Mouse (Mus musculus): ENCODE measurements around the gene Trappc3. TPM values are rescaled to one million over a fixed set of nuclear protein-coding genes. Genes with fewer than 3 reads are reported as not detected.

The Trappc3 gene
- total and polyA plus RNA-seq, 3 experiments: 71.0 to 72.0 TPM; not detected in 1

GRCm38 (mm10) chr4:126269292-126269691, 7.2 kb downstream of the Trappc3 start:
- DNase-seq (ENCODE audit: low read depth, low spot score): no peak
- Histone ChIP-seq H3K27me3 (ENCODE audit: control insufficient read depth in 1 of 2, insufficient read depth in 2 of 2, low read length in 2 of 2) (no peaks in the 10 kb centered on the region), H3K36me3 (ENCODE audit: control insufficient read depth in 1 of 2, insufficient read depth in 2 of 2, low read length in 2 of 2) (no peaks in the 10 kb centered on the region)

GRCm38 (mm10) chr4:126273753-126274152, 11.6 kb downstream of the Trappc3 start:
- H3K4me3 ChIP-seq (ENCODE audit: control insufficient read depth in 1 of 2, insufficient read depth in 1 of 2, low read depth in 2 of 2, low read length in 2 of 2): no peak overlapping the region
- H3K4me1 ChIP-seq (ENCODE audit: control insufficient read depth in 1 of 2, insufficient read depth in 2 of 2, low read length in 2 of 2): no peaks in the 10 kb centered on the region
- TF ChIP-seq USF1 (IDR thresholded peaks at IDR 0.05; ENCODE audit: low read depth, low read length): no peak
- TF ChIP-seq MAX (IDR thresholded peaks at IDR 0.05; ENCODE audit: low read length): no peak
- no peak for TF ChIP-seq POLR2AphosphoS2 (IDR thresholded peaks at IDR 0.05; ENCODE audit: low read length)
- no peak for TF ChIP-seq NRF1 (IDR thresholded peaks at IDR 0.05; ENCODE audit: insufficient read depth, low read depth, low read length, poor library complexity, severe bottlenecking)
- TF ChIP-seq MYC (IDR thresholded peaks at IDR 0.05; ENCODE audit: low read depth, low read length): no peak
- no peak for TF ChIP-seq ZMIZ1 (IDR thresholded peaks at IDR 0.05; ENCODE audit: low read depth, low read length)
- no peak for TF ChIP-seq BHLHE40 (IDR thresholded peaks at IDR 0.05; ENCODE audit: borderline replicate concordance, low read depth, low read length)
- no peak overlapping the region for H3K27ac ChIP-seq (ENCODE audit: control insufficient read depth, low read depth, low read length)
- no peak for DNase-seq (ENCODE audit: low read depth, low spot score)
- H3K9me3 ChIP-seq (replicated peaks; ENCODE audit: insufficient read depth, low read length): no peaks in the 10 kb centered on the region
- H3K36me3 ChIP-seq (ENCODE audit: control insufficient read depth in 1 of 2, insufficient read depth in 2 of 2, low read length in 2 of 2): no peaks in the 10 kb centered on the region
- no peaks in the 10 kb centered on the region for H3K27me3 ChIP-seq (ENCODE audit: control insufficient read depth in 1 of 2, insufficient read depth in 2 of 2, low read length in 2 of 2)
- H3K79me2 ChIP-seq (ENCODE audit: control insufficient read depth, insufficient read depth, low read length, poor library complexity): no peaks in the 10 kb centered on the region
- H3K9ac ChIP-seq (ENCODE audit: control insufficient read depth, low read depth, low read length, poor library complexity, severe bottlenecking): no peak overlapping the region

More at GRCm38 (mm10) chr4:126269292-126269691, 7.2 kb downstream of the Trappc3 start:
- H3K9ac ChIP-seq (ENCODE audit: control insufficient read depth, low read depth, low read length, poor library complexity, severe bottlenecking): no peak overlapping the region
- no peaks in the 10 kb centered on the region for H3K4me1 ChIP-seq (ENCODE audit: control insufficient read depth in 1 of 2, insufficient read depth in 2 of 2, low read length in 2 of 2)
- H3K79me2 ChIP-seq (ENCODE audit: control insufficient read depth, insufficient read depth, low read length, poor library complexity): no peaks in the 10 kb centered on the region
- TF ChIP-seq HCFC1 (IDR thresholded peaks at IDR 0.05; ENCODE audit: low read depth, low read length) (no peak), ZMIZ1 (IDR thresholded peaks at IDR 0.05; ENCODE audit: low read depth, low read length) (no peak), MAX (IDR thresholded peaks at IDR 0.05; ENCODE audit: low read length) (no peak), MAZ (IDR thresholded peaks at IDR 0.05; ENCODE audit: low read depth, low read length) (no peak), UBTF (IDR thresholded peaks at IDR 0.05; ENCODE audit: borderline replicate concordance, insufficient read depth, low read depth, low read length) (no peak), ZKSCAN1 (IDR thresholded peaks at IDR 0.05; ENCODE audit: low read depth, low read length) (no peak), ZC3H11A (IDR thresholded peaks at IDR 0.05; ENCODE audit: low read depth, low read length) (no peak), GATA1 (IDR thresholded peaks at IDR 0.05; ENCODE audit: low read depth, low read length) (no peak), RCOR1 (IDR thresholded peaks at IDR 0.05; ENCODE audit: low read depth, low read length) (no peak), CTCF (IDR thresholded peaks at IDR 0.05 in 2 of 3, conservative IDR thresholded peaks at IDR 0.05 in 1 of 3; ENCODE audit: control insufficient read depth in 1 of 3, insufficient read depth in 1 of 3, low read depth in 2 of 3, low read length in 3 of 3, poor library complexity in 1 of 3, severe bottlenecking in 1 of 3) (no peak), KAT2A (conservative IDR thresholded peaks at IDR 0.05; ENCODE audit: low read depth, low read length) (no peak), JUND (IDR thresholded peaks at IDR 0.05; ENCODE audit: low read depth, low read length) (no peak), ELF1 (IDR thresholded peaks at IDR 0.05; ENCODE audit: low read depth, low read length) (no peak)
- H3K27ac ChIP-seq (ENCODE audit: control insufficient read depth, low read depth, low read length): no peak overlapping the region
- H3K9me3 ChIP-seq (replicated peaks; ENCODE audit: insufficient read depth, low read length): no peaks in the 10 kb centered on the region
- no peak overlapping the region for H3K4me3 ChIP-seq (ENCODE audit: control insufficient read depth in 1 of 2, insufficient read depth in 1 of 2, low read depth in 2 of 2, low read length in 2 of 2)
